Mouse (Mus musculus) MEL (cell line): ENCODE results near the gene Gm1123. TPM values are rescaled to one million over a fixed set of nuclear protein-coding genes. Genes with fewer than 3 reads are reported as not detected.
A peak's percentile ranks its signal among the peaks of the same experiment; 100 is the strongest.

Experiments
- DNase-seq: peaks from one replicate; pipeline ENCODE4 v3.0.0; 2011; ENCODE audit warnings: low read depth, low spot score
- H3K27ac ChIP-seq: 2 replicates; pipeline ENCODE4 v1.5.1; 2012; ENCODE audit warnings: low read depth, mild to moderate bottlenecking, control low read depth, low read length, moderate library complexity; ENCODE audit not compliant: control insufficient read depth
- H3K27me3 ChIP-seq, 2 experiments: fragments of 150-350 bp in 1 of 2; sonication (generic) in 1 of 2; 2 replicates each; pipeline ENCODE4 v1.6.1; 2012; ENCODE audit warnings: low read length in 2 of 2, mild to moderate bottlenecking in 2 of 2, improper control_type of control experiment in 1 of 2, moderate library complexity in 1 of 2; ENCODE audit not compliant: insufficient read depth in 2 of 2, control insufficient read depth in 1 of 2
- H3K36me3 ChIP-seq, 2 experiments: 2 replicates each; pipeline ENCODE4 v1.6.1; 2012 to 2014; ENCODE audit warnings: low read length in 2 of 2, improper control_type of control experiment in 1 of 2, inconsistent platforms in 1 of 2, mild to moderate bottlenecking in 1 of 2; ENCODE audit not compliant: insufficient read depth in 2 of 2, control insufficient read depth in 1 of 2
- H3K4me1 ChIP-seq, 2 experiments: fragments of 150-350 bp in 1 of 2; sonication (generic) in 1 of 2; 2 replicates each; pipeline ENCODE4 v1.6.1; 2012; ENCODE audit warnings: low read length in 2 of 2, improper control_type of control experiment in 1 of 2, mild to moderate bottlenecking in 1 of 2; ENCODE audit not compliant: insufficient read depth in 2 of 2, control insufficient read depth in 1 of 2
- H3K4me3 ChIP-seq, 2 experiments: fragments of 150-350 bp in 1 of 2; sonication (generic) in 1 of 2; 2 replicates each; pipeline ENCODE4 v1.5.1; 2012; ENCODE audit warnings: low read depth in 2 of 2, low read length in 2 of 2, mild to moderate bottlenecking in 2 of 2, moderate library complexity in 2 of 2, control low read depth in 1 of 2, improper control_type of control experiment in 1 of 2; ENCODE audit not compliant: control insufficient read depth in 1 of 2, insufficient read depth in 1 of 2
- H3K79me2 ChIP-seq: 2 replicates; pipeline ENCODE4 v1.6.1; 2012; ENCODE audit warnings: mild to moderate bottlenecking, low read length, moderate library complexity; ENCODE audit not compliant: control insufficient read depth, poor library complexity, insufficient read depth
- H3K9ac ChIP-seq: 2 replicates; pipeline ENCODE4 v1.6.1; 2012; ENCODE audit warnings: low read depth, mild to moderate bottlenecking, control low read depth, low read length, moderate library complexity; ENCODE audit not compliant: control insufficient read depth, poor library complexity, severe bottlenecking
- H3K9me3 ChIP-seq: fragments of 150-350 bp; sonication (generic); replicated peaks from 2 replicates; pipeline ENCODE4 v1.6.1; 2012; ENCODE audit warnings: mild to moderate bottlenecking, low read length, improper control_type of control experiment, moderate library complexity; ENCODE audit not compliant: insufficient read depth
- CHD1 ChIP-seq: IDR thresholded peaks from 2 replicates; pipeline ENCODE4 v1.6.1; 2012; ENCODE audit warnings: low read depth, mild to moderate bottlenecking, inconsistent platforms, low read length, improper control_type of control experiment
- CTCF ChIP-seq, 3 experiments: IDR thresholded peaks in 2 of 3; conservative IDR thresholded peaks in 1 of 3; 2 replicates each; pipeline ENCODE4 v1.5.1; 2011 to 2012; ENCODE audit warnings: low read length in 3 of 3, low read depth in 2 of 3, mild to moderate bottlenecking in 2 of 3, improper control_type of control experiment in 1 of 3, inconsistent platforms in 1 of 3, mixed read lengths in 1 of 3, moderate library complexity in 1 of 3; ENCODE audit not compliant: control insufficient read depth in 1 of 3, insufficient read depth in 1 of 3, poor library complexity in 1 of 3, severe bottlenecking in 1 of 3
- ETS1 ChIP-seq: IDR thresholded peaks from 2 replicates; pipeline ENCODE4 v1.6.1; 2012; ENCODE audit warnings: low read depth, mild to moderate bottlenecking, inconsistent platforms, low read length, improper control_type of control experiment, moderate library complexity
- GABPA ChIP-seq: IDR thresholded peaks from 2 replicates; pipeline ENCODE4 v1.6.1; 2012; ENCODE audit warnings: low read depth, mild to moderate bottlenecking, inconsistent platforms, low read length, improper control_type of control experiment, moderate library complexity
- GATA1 ChIP-seq: IDR thresholded peaks from 2 replicates; pipeline ENCODE4 v1.6.1; 2011; ENCODE audit warnings: low read depth, low read length, improper control_type of control experiment
- HCFC1 ChIP-seq: IDR thresholded peaks from 2 replicates; pipeline ENCODE4 v1.6.1; 2012; ENCODE audit warnings: low read depth, mild to moderate bottlenecking, inconsistent platforms, low read length, improper control_type of control experiment, moderate library complexity
- MAZ ChIP-seq: IDR thresholded peaks from 2 replicates; pipeline ENCODE4 v1.6.1; 2012; ENCODE audit warnings: low read depth, mild to moderate bottlenecking, inconsistent platforms, low read length, improper control_type of control experiment
- MEF2A ChIP-seq: IDR thresholded peaks from 2 replicates; pipeline ENCODE4 v1.6.1; 2014; ENCODE audit warnings: low read depth, mild to moderate bottlenecking, inconsistent platforms, low read length, improper control_type of control experiment; ENCODE audit not compliant: poor library complexity, insufficient replicate concordance, severe bottlenecking; ENCODE audit errors: extremely low read depth
- MXI1 ChIP-seq: IDR thresholded peaks from 2 replicates; pipeline ENCODE4 v1.6.1; 2011; ENCODE audit warnings: mild to moderate bottlenecking, low read depth, low read length, improper control_type of control experiment
- NELFE ChIP-seq: IDR thresholded peaks from 2 replicates; pipeline ENCODE4 v1.6.1; 2011; ENCODE audit warnings: low read depth, low read length, improper control_type of control experiment
- NRF1 ChIP-seq: IDR thresholded peaks from 2 replicates; pipeline ENCODE4 v1.6.1; 2014; ENCODE audit warnings: low read depth, mild to moderate bottlenecking, inconsistent platforms, low read length, improper control_type of control experiment, moderate library complexity; ENCODE audit not compliant: poor library complexity, insufficient read depth, severe bottlenecking
- RAD21 ChIP-seq: IDR thresholded peaks from 2 replicates; pipeline ENCODE4 v1.6.1; 2011; ENCODE audit warnings: mild to moderate bottlenecking, low read depth, low read length, improper control_type of control experiment
- RCOR1 ChIP-seq: IDR thresholded peaks from 2 replicates; pipeline ENCODE4 v1.6.1; 2012; ENCODE audit warnings: low read depth, mild to moderate bottlenecking, inconsistent platforms, low read length, improper control_type of control experiment
- SIN3A ChIP-seq: IDR thresholded peaks from 2 replicates; pipeline ENCODE4 v1.6.1; 2012; ENCODE audit warnings: low read length, improper control_type of control experiment, inconsistent platforms
- SMC3 ChIP-seq: IDR thresholded peaks from 2 replicates; pipeline ENCODE4 v1.6.1; 2011; ENCODE audit warnings: low read depth, low read length, improper control_type of control experiment
- TAL1 ChIP-seq: IDR thresholded peaks from 2 replicates; pipeline ENCODE4 v1.6.1; 2012; ENCODE audit warnings: mild to moderate bottlenecking, inconsistent platforms, low read length, moderate library complexity, mixed read lengths
- TBP ChIP-seq: IDR thresholded peaks from 2 replicates; pipeline ENCODE4 v1.8.0; 2011; ENCODE audit warnings: low read depth, low read length, improper control_type of control experiment
- TCF12 ChIP-seq: IDR thresholded peaks from 2 replicates; pipeline ENCODE4 v1.6.1; 2014; ENCODE audit warnings: low read depth, mild to moderate bottlenecking, inconsistent platforms, low read length, improper control_type of control experiment, moderate library complexity
- UBTF ChIP-seq: IDR thresholded peaks from 2 replicates; pipeline ENCODE4 v1.6.1; 2012; ENCODE audit warnings: low read depth, mild to moderate bottlenecking, inconsistent platforms, low read length, improper control_type of control experiment, moderate library complexity, borderline replicate concordance; ENCODE audit not compliant: insufficient read depth
- USF2 ChIP-seq, 2 experiments: IDR thresholded peaks; 2 replicates each; pipeline ENCODE4 v1.6.1; 2011 to 2012; ENCODE audit warnings: improper control_type of control experiment in 2 of 2, low read length in 2 of 2, borderline replicate concordance in 1 of 2, inconsistent platforms in 1 of 2, low read depth in 1 of 2, mild to moderate bottlenecking in 1 of 2; ENCODE audit not compliant: insufficient read depth in 1 of 2
- ZC3H11A ChIP-seq: IDR thresholded peaks from 2 replicates; pipeline ENCODE4 v1.6.1; 2012; ENCODE audit warnings: low read depth, mild to moderate bottlenecking, inconsistent platforms, low read length, improper control_type of control experiment
- ZKSCAN1 ChIP-seq: IDR thresholded peaks from 2 replicates; pipeline ENCODE4 v1.6.1; 2012; ENCODE audit warnings: low read depth, mild to moderate bottlenecking, inconsistent platforms, low read length, improper control_type of control experiment, moderate library complexity
- ZNF384 ChIP-seq: IDR thresholded peaks from 2 replicates; pipeline ENCODE4 v1.6.1; 2012; ENCODE audit warnings: low read depth, mild to moderate bottlenecking, inconsistent platforms, low read length, improper control_type of control experiment
- polyA plus RNA-seq, 2 experiments: library from polyadenylated mRNA; stranded (reverse) in 1 of 2; unstranded in 1 of 2; fragments of >175 nt in 1 of 2; fragments of >200 nt in 1 of 2; gene quantifications; 2 replicates each; pipeline versions ENCODE4 v1.2.1 to v1.2.4; 2012; ENCODE audit warnings: low replicate concordance in 2 of 2, low read depth in 1 of 2; ENCODE audit not compliant: insufficient read length in 2 of 2, insufficient read depth in 1 of 2, missing spikeins in 1 of 2
- total RNA-seq: library from RNA; depleted of rRNA; stranded (reverse); fragments of 300-350 nt; gene quantifications from 2 replicates; pipeline ENCODE4 v1.2.3, GENCODE M21; 2012

Gene Gm1123
- total and polyA plus RNA-seq, 3 experiments = not detected

DNA sequence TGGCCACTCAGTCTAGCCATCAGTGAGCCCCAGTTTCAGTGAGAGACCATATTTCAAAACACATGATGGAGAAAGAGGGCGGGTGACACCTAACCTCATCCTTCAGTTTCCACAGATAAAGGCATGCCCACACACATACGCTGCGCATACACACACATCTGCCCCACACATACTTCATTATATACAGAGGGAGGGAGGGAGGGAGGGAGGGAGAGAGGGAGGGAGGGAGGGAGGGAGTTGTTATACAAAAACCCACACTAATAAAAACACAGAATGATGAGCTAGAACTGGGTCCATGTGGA lies 25.7 kb downstream of the Gm1123 start:
- Histone ChIP-seq H3K4me3 (peak overlapping the region; percentile 42 to 81), H3K79me2 (no peaks in the 10 kb centered on the region), H3K9ac (peak overlapping the region; percentile 39; the same call in 1 of the 2 replicates), H3K27me3 (no peaks in the 10 kb centered on the region), H3K4me1 (no peaks in the 10 kb centered on the region; a peak in 1 of 4 replicates)
- TF ChIP-seq CTCF (IDR thresholded peaks at IDR 0.05 in 2 of 3, conservative IDR thresholded peaks at IDR 0.05 in 1 of 3; ENCODE audit: control insufficient read depth in 1 of 3, insufficient read depth in 1 of 3, low read depth in 2 of 3, low read length in 3 of 3, poor library complexity in 1 of 3, severe bottlenecking in 1 of 3) (no peak), TCF12 (no peak), TBP (no peak), RCOR1 (no peak), ZC3H11A (no peak), MAZ (no peak), ETS1 (no peak), TAL1 (no peak), HCFC1 (no peak)
- TF ChIP-seq, all 39 proteins: peak for 0
- no peak for DNase-seq
- no peak overlapping the region for H3K27ac ChIP-seq
- no peaks in the 10 kb centered on the region for H3K9me3 ChIP-seq
- H3K36me3 ChIP-seq = no peaks in the 10 kb centered on the region

DNA sequence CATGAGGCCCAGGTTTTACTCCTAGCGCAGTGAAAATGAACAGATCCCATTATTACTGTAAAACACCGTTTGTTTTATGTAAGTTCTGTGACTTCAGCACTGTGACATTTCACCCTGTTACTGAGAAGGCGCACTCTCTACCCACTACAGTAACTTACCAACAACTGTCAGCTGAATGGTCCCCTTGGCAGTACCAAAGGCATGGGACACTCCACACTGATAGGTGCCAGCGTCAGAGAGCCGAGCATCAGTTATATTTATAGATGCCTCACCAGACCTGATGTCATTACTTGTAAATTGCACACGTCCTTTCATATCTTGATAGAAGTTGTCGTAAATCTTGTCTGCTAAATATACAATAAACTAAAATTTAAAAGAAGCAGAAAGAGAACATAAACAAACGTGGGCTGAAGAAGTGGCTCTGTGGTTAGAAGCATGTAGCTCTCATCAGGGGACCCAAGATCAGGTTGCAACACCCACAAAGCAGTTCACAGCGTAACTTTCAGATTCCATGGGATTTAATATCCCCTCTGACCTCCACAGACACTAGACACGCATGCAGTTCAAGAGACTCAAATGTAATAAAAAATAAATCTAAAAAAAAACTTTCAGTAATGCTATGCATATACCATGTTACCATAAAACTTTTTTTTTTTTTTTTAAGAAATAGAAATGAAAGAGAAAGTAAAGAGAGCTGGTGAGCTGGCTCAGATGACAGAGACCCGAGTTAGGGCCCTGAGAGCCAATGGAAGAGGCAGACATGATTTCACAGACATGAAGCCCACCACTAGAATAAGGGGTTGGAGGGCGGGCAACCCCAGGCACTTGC lies 26.2 kb downstream of the Gm1123 start:
- DNase-seq = peak; percentile 37
- Histone ChIP-seq H3K27ac (no peak overlapping the region), H3K4me3 (peak overlapping the region; percentile 42 to 81)

More for the DNA sequence above, 26.2 kb downstream of the Gm1123 start:
- no peaks in the 10 kb centered on the region for H3K27me3 ChIP-seq
- H3K9ac ChIP-seq = peak overlapping the region; percentile 39
- H3K9me3 ChIP-seq = no peaks in the 10 kb centered on the region
- no peaks in the 10 kb centered on the region; a peak in 1 of 4 replicates for H3K36me3 ChIP-seq
- H3K79me2 ChIP-seq = no peaks in the 10 kb centered on the region
- TF ChIP-seq USF2 (IDR thresholded peaks at IDR 0.05; ENCODE audit: borderline replicate concordance in 1 of 2, insufficient read depth in 1 of 2, low read depth in 1 of 2, low read length in 2 of 2) = no peak
- no peak for TF ChIP-seq NELFE
- TF ChIP-seq RAD21 = no peak
- TF ChIP-seq ZNF384 = 0 out of 2 replicates have a peak, but pooled peaks have one; percentile 28
- TF ChIP-seq NRF1 = no peak
- TF ChIP-seq ETS1 = no peak
- no peak for TF ChIP-seq HCFC1
- TF ChIP-seq UBTF = no peak
- TF ChIP-seq GABPA = no peak
- peak; percentile 22; the same call in 1 of the 2 replicates for TF ChIP-seq SIN3A
- no peak for TF ChIP-seq CHD1
- no peak for TF ChIP-seq SMC3
- TF ChIP-seq MXI1 = no peak
- TF ChIP-seq ZKSCAN1 = no peak
- no peak for TF ChIP-seq TCF12
- no peak for TF ChIP-seq GATA1
- no peak for TF ChIP-seq MEF2A
- H3K4me1 ChIP-seq = no peaks in the 10 kb centered on the region; a peak in 1 of 4 replicates
